Mouse (Mus musculus) E14TG2a.4 (cell line): ENCODE data around the gene Birc7.

Experiments
- CTCF ChIP-seq: conservative IDR thresholded peaks from 2 replicates; pipeline ENCODE4 v1.5.1; 2014; ENCODE audit warnings: low read length
- NANOG ChIP-seq: IDR thresholded peaks from 2 replicates; pipeline ENCODE4 v1.6.1; 2014; ENCODE audit warnings: borderline replicate concordance, low read length, mixed read lengths
- POU5F1 ChIP-seq: IDR thresholded peaks from 2 replicates; pipeline ENCODE4 v1.6.1; 2014; ENCODE audit warnings: low read length, borderline replicate concordance

DNA sequence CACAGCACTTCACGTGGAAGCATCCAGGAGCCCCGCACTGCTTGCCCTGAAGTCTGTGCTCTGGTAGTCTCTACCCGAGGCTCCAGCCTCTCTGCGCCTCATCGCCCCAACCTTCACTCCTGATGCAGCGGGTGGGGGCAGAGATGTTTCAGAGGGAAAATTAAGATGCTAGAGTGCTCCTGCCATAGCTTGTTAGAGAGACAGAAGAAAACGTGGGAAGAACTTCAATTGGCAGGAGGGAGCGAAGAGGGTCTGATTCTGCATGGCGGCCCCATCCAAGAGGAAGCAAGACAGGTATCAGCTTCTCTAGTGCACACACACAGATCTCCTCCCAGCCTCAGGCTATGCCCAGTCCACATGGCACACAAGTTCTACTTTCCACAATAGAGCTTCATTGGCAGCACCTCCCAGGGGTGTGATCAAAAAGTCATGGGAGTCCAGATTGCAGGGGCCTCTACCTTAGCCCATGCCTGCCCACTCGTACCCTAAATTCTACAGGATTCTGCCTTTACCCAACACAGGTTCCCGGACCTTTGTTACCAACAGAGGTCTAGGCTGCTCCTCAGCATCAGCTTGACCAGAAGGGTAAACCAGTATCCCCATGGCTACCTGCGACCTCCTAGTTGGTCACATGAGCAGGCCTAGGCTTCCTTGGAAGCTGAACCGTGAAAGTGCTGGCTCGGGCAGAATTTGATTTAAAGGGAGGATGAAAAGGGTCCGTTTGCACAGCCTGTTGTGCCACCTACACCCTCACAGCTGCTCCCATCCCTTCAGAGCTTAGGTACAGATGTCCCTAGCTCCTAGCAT, 31.8 kb upstream of the Birc7 start:
- TF ChIP-seq CTCF: no peak
- TF ChIP-seq NANOG: no peak
- no peak for TF ChIP-seq POU5F1
